Mouse (Mus musculus) kidney, embryonic 16.5 days (tissue): ENCODE measurements around the gene Gpr68. TPM values are rescaled to one million over a fixed set of nuclear protein-coding genes. Genes with fewer than 3 reads are reported as not detected.
A peak's percentile ranks its signal among the peaks of the same experiment; 100 is the strongest.

Experiments
- ATAC-seq: fragments of 200-750 bp; cut with Nextera tagmentation; 2 replicates; pipeline ENCODE4 v1.8.0; 2017; ENCODE audit warnings: moderate TSS enrichment; ENCODE audit not compliant: low FRiP score, low TSS enrichment
- H3K27ac ChIP-seq: fragments of 300-500 bp; sonication (generic); 2 replicates; pipeline ENCODE4 v1.5.1; 2014; ENCODE audit warnings: low read length
- H3K27me3 ChIP-seq: fragments of 300-500 bp; sonication (generic); 2 replicates; pipeline ENCODE4 v1.6.1; 2014; ENCODE audit warnings: low read length, control low read depth, mixed read lengths; ENCODE audit not compliant: insufficient read depth
- H3K36me3 ChIP-seq: fragments of 300-500 bp; sonication (generic); 2 replicates; pipeline ENCODE4 v1.6.1; 2014; ENCODE audit warnings: low read length, control low read depth, mixed read lengths; ENCODE audit not compliant: insufficient read depth
- H3K4me1 ChIP-seq: fragments of 300-500 bp; sonication (generic); 2 replicates; pipeline ENCODE4 v1.6.1; 2014; ENCODE audit warnings: low read length, control low read depth, mixed read lengths; ENCODE audit not compliant: insufficient read depth
- H3K4me2 ChIP-seq: fragments of 300-500 bp; sonication (generic); replicated peaks from 2 replicates; pipeline ENCODE4 v1.6.1; 2014; ENCODE audit warnings: low read depth, low read length
- H3K4me3 ChIP-seq: fragments of 300-500 bp; sonication (generic); 2 replicates; pipeline ENCODE4 v1.5.1; 2014; ENCODE audit warnings: mild to moderate bottlenecking, low read length
- H3K9ac ChIP-seq: fragments of 300-500 bp; sonication (generic); replicated peaks from 2 replicates; pipeline ENCODE4 v1.6.1; 2014; ENCODE audit warnings: low read length
- H3K9me3 ChIP-seq: fragments of 300-500 bp; sonication (generic); 2 replicates; pipeline ENCODE4 v1.6.1; 2016; ENCODE audit warnings: low read length, control low read depth
- WGBS: fragments of 180-500 bp; shearing (Covaris S2); extraction: QIAGEN DNeasy Blood & Tissue Kit; methylation state at CpG from one replicate; pipeline ENCODE4 v1.1.7; 2014; 5-methylcytosine and 5-hydroxymethylcytosine counted together
- polyA plus RNA-seq: library from polyadenylated mRNA; unstranded; fragments of >200 nt; fragmentation: Nextera tagmentation; extraction: Ambion mirVana; gene quantifications from 2 replicates; pipeline ENCODE4 v1.2.1, GENCODE M21; 2015

Gene Gpr68
- polyA plus RNA-seq, 1 experiment from 2014 or later, result 0.27 TPM

- H3K27ac ChIP-seq, result no peak overlapping the region
- 85% methylated on average over 4 of the region's 4 CpGs for WGBS
These were observed 64.8 kb downstream of the Gpr68 start for GRCm38 (mm10) chr12:100843171-100843570.

DNA sequence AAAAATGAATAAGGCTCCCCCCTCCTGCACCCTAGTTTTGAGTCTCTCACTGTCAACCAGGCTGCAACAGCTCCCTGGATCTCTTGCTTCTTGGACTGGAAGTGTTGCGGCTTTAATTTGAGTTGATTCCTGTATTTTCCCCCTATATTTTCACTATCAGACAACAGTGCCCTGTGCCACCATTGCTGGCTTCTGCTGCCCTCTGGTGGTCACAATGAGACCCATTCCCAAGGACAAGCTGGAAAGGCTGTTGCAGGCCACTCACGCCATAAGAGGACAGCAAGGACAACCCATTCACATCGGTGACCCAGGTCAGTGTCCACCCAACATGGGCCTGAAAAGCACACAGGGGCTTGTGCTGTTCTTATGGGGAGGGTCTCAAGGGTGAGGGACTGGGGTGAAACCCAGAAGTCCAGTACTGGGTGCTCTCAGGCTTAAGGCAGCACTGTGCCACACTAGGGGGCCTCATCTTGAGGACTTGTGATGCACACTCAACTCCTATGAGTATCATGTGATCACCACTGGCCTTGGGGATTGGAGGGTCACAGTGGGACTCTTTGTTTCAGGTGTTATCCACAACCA is 66.7 kb downstream of the Gpr68 start:
- Histone ChIP-seq H3K27me3 (no peaks in the 10 kb centered on the region), H3K9me3 (no peaks in the 10 kb centered on the region), H3K4me1 (no peaks in the 10 kb centered on the region), H3K4me3 (no peak overlapping the region), H3K9ac (no peak overlapping the region), H3K4me2 (no peak overlapping the region), H3K27ac (no peak overlapping the region), H3K36me3 (no peaks in the 10 kb centered on the region)
- ATAC-seq, result peak; percentile 79
- WGBS, result 21% methylated on average over 3 of the region's 3 CpGs

More at GRCm38 (mm10) chr12:100843171-100843570, 64.8 kb downstream of the Gpr68 start:
- Histone ChIP-seq H3K4me3 (no peak overlapping the region), H3K9me3 (no peaks in the 10 kb centered on the region), H3K9ac (no peak overlapping the region), H3K36me3 (no peaks in the 10 kb centered on the region), H3K4me2 (no peak overlapping the region), H3K27me3 (no peaks in the 10 kb centered on the region), H3K4me1 (peaks cover 8% of the 10 kb centered on the region; the same call in 1 of the 2 replicates)
- ATAC-seq, result no peak

DNA sequence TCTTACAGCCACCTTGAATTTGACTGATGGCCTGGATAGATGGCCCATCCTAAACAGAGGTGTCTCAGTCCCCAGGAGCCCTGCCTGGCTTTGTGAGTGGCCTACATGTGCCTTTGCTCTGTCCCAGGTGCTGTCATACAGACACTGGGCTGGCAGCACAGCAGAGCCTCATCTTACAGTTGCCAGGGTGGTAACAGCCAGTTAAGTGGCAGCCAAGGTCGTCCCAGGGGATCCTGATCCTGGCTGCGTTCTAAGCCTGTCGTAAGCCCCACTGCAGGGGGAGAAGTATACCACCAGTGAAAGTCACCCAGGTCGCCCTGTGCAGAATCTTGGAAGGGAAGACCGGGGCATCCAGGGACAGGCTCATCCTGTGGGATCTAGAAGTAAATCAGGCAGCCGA is 68.1 kb downstream of the Gpr68 start:
- H3K9ac ChIP-seq, result no peak overlapping the region
- H3K4me1 ChIP-seq, result no peaks in the 10 kb centered on the region
- ATAC-seq, result no peak
- no peak overlapping the region for H3K27ac ChIP-seq
- 77% methylated on average over 6 of the region's 6 CpGs for WGBS
- no peak overlapping the region for H3K4me3 ChIP-seq
- no peaks in the 10 kb centered on the region for H3K9me3 ChIP-seq
- no peaks in the 10 kb centered on the region for H3K36me3 ChIP-seq
- H3K27me3 ChIP-seq, result no peaks in the 10 kb centered on the region
- no peak overlapping the region for H3K4me2 ChIP-seq

DNA sequence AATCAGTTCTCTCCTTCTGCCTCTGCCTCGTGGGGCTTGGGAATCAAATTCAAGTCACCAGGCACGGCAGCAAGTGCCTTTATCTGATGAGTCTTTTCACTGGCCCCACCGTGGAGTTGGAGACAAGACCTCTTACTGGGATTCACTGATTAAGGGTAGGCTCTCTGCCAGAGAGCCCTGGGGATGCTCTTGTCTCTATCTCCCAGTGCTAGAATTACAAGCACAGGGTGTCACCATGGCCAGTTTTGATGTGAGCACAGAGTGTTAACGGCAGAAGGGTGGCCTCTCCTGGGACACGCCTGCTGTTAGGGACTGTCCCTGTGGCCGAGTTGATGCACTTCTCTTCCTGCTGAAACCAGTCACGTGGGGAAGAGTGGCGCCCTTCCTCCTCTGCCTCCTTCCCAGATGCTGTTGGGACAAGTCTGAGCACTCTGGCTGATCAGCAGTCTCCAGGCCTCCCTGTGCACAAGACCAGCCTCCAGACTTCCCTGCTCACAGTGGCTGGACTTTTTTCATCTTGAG is 68.9 kb downstream of the Gpr68 start:
- Histone ChIP-seq H3K9ac (0 out of 2 replicates have a peak overlapping the region, but pooled peaks have one; percentile 0), H3K4me1 (no peaks in the 10 kb centered on the region), H3K36me3 (no peaks in the 10 kb centered on the region), H3K27me3 (no peaks in the 10 kb centered on the region), H3K27ac (no peak overlapping the region), H3K9me3 (no peaks in the 10 kb centered on the region), H3K4me2 (no peak overlapping the region), H3K4me3 (no peak overlapping the region)
- no peak for ATAC-seq
- 39% methylated on average over 8 of the region's 8 CpGs for WGBS

GRCm38 (mm10) chr12:100837208-100837607 is 70.8 kb downstream of the Gpr68 start:
- H3K27ac ChIP-seq, result no peak overlapping the region
- H3K4me1 ChIP-seq, result no peaks in the 10 kb centered on the region
- H3K9me3 ChIP-seq, result no peaks in the 10 kb centered on the region
- 79% methylated on average over 3 of the region's 3 CpGs for WGBS
- H3K9ac ChIP-seq, result no peak overlapping the region
- no peak overlapping the region for H3K4me2 ChIP-seq
- no peaks in the 10 kb centered on the region for H3K36me3 ChIP-seq
- H3K4me3 ChIP-seq, result no peak overlapping the region
- H3K27me3 ChIP-seq, result no peaks in the 10 kb centered on the region
- ATAC-seq, result no peak

- no peaks in the 10 kb centered on the region for H3K4me1 ChIP-seq
- H3K27ac ChIP-seq, result no peak overlapping the region
- no peaks in the 10 kb centered on the region for H3K27me3 ChIP-seq
- ATAC-seq, result no peak
- H3K4me3 ChIP-seq, result no peak overlapping the region
- no peaks in the 10 kb centered on the region for H3K36me3 ChIP-seq
- WGBS, result 59% methylated on average over 8 of the region's 8 CpGs
- no peaks in the 10 kb centered on the region for H3K9me3 ChIP-seq
- no peak overlapping the region for H3K9ac ChIP-seq
- no peak overlapping the region for H3K4me2 ChIP-seq
These were observed 76.2 kb downstream of the Gpr68 start for GRCm38 (mm10) chr12:100831629-100832325.

DNA sequence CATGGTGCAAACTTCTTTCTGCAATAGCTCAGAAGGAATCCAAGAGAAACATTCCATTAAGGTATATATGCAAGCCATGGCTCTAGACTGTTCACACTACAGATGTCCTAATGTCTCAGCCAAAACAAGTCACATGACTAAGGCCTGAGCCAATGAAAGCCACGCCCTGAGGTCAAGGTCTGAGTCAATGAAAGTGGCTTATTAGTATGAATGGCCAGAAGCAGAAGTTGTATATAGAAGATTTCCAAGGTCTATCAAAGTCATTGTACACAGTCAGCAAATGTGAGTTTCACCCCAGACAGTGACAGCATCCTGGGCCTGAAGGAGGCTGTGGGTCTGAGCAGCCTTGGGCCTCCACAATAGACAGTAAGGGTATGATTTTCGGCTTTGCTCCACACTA is 77.0 kb downstream of the Gpr68 start:
- H3K4me1 ChIP-seq, result no peaks in the 10 kb centered on the region
- 91% methylated on average over 2 of the region's 2 CpGs for WGBS
- no peaks in the 10 kb centered on the region for H3K9me3 ChIP-seq
- H3K4me3 ChIP-seq, result no peak overlapping the region
- no peak for ATAC-seq
- H3K36me3 ChIP-seq, result no peaks in the 10 kb centered on the region
- H3K27me3 ChIP-seq, result no peaks in the 10 kb centered on the region
- no peak overlapping the region for H3K27ac ChIP-seq
- no peak overlapping the region for H3K4me2 ChIP-seq
- H3K9ac ChIP-seq, result no peak overlapping the region

Other genes starting within 250 kb of the Gpr68 start
- gene Rps6ka5, start 181.2 kb downstream of the Gpr68 start, polyA plus RNA-seq, result 4.0 TPM in 2 replicates
- 3.9 and 4.1 TPM in 2 replicates for gene Dglucy, start 129.1 kb downstream of the Gpr68 start, polyA plus RNA-seq
- 12.0 and 14.3 TPM in 2 replicates for gene Ccdc88c, start 120.9 kb upstream of the Gpr68 start, polyA plus RNA-seq
- 31.7 and 36.0 TPM in 2 replicates for gene Ppp4r3a, start 175.5 kb upstream of the Gpr68 start, polyA plus RNA-seq